Mouse (Mus musculus) liver, postnatal 0 days (tissue): ENCODE measurements at regions not wholly inside any gene's neighbourhood (a gene's known extent, or its start where the extent isn't known, plus 50 kb on each side); places are given as distances from the start of the nearest gene placed in this dataset.

Source experiments
- ATAC-seq: fragments of 200-750 bp; cut with Nextera tagmentation; 2 replicates; pipeline ENCODE4 v1.8.0; 2017; ENCODE audit warnings: mild to moderate bottlenecking, moderate library complexity
- DNase-seq: peaks from one replicate; pipeline ENCODE4 v3.0.0-alpha.2; 2016
- H3K27ac ChIP-seq: fragments of 300-500 bp; sonication (generic); 2 replicates; pipeline ENCODE4 v1.5.1; 2014; ENCODE audit warnings: antibody characterized with exemption, moderate library complexity, mild to moderate bottlenecking, low read depth
- H3K27me3 ChIP-seq: fragments of 300-500 bp; sonication (generic); 2 replicates; pipeline ENCODE4 v1.6.1; 2014; ENCODE audit warnings: low read length, control low read depth, mixed read lengths; ENCODE audit not compliant: insufficient read depth
- H3K36me3 ChIP-seq: fragments of 300-500 bp; sonication (generic); replicated peaks from 2 replicates; pipeline ENCODE4 v1.6.1; 2014; ENCODE audit warnings: mild to moderate bottlenecking, control low read depth, low read length, moderate library complexity, mixed read lengths; ENCODE audit not compliant: insufficient read depth
- H3K4me1 ChIP-seq: fragments of 300-500 bp; sonication (generic); 2 replicates; pipeline ENCODE4 v1.6.1; 2014; ENCODE audit warnings: antibody characterized with exemption, mild to moderate bottlenecking, control low read depth; ENCODE audit not compliant: insufficient read depth
- H3K4me2 ChIP-seq: fragments of 300-500 bp; sonication (generic); 2 replicates; pipeline ENCODE4 v1.6.1; 2014; ENCODE audit warnings: low read depth, mild to moderate bottlenecking, low read length, moderate library complexity, mixed read lengths
- H3K4me3 ChIP-seq: fragments of 300-500 bp; sonication (generic); 2 replicates; pipeline ENCODE4 v1.5.1; 2014; ENCODE audit warnings: low read depth, low read length
- H3K9ac ChIP-seq: fragments of 300-500 bp; sonication (generic); replicated peaks from 2 replicates; pipeline ENCODE4 v1.6.1; 2014; ENCODE audit warnings: mild to moderate bottlenecking, moderate library complexity
- H3K9me3 ChIP-seq: fragments of 300-500 bp; sonication (generic); 2 replicates; pipeline ENCODE4 v1.6.1; 2016; ENCODE audit warnings: mild to moderate bottlenecking, control low read depth, low read length, mixed read lengths
- CTCF ChIP-seq: sonication (generic); IDR thresholded peaks from 2 replicates; pipeline ENCODE4 v1.5.1; 2016; ENCODE audit warnings: antibody characterized with exemption, low read depth
- EP300 ChIP-seq: IDR thresholded peaks from 2 replicates; pipeline ENCODE4 v1.6.1; 2016; ENCODE audit warnings: antibody characterized with exemption, low read depth, mild to moderate bottlenecking
- WGBS: fragments of 180-500 bp; shearing (Covaris S2); extraction: QIAGEN DNeasy Blood & Tissue Kit; methylation state at CpG from one replicate; pipeline ENCODE4 v1.1.7; 2014; ENCODE audit not compliant: insufficient replicate concordance; 5-methylcytosine and 5-hydroxymethylcytosine counted together

DNA sequence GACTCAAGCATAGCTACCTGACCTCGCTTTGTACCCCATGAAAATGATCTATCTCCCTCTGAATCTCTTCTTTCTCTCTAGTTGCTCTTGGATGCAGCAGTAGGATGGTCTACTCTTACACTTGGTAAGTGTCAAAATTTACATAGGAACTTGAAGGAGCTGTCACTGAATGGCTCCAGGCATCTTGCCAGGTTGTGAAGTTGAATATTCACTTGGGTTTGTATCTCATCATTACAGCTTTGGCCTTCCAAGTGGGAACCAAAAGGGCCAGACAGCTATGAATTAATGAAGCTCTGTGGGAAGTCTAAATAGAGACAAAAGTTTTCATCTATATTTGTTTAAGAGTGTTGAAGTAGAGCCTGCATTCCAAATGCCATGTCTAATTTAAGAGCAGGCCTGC is 475.5 kb downstream of the Flrt2 start:
- DNase-seq = no peak

DNA sequence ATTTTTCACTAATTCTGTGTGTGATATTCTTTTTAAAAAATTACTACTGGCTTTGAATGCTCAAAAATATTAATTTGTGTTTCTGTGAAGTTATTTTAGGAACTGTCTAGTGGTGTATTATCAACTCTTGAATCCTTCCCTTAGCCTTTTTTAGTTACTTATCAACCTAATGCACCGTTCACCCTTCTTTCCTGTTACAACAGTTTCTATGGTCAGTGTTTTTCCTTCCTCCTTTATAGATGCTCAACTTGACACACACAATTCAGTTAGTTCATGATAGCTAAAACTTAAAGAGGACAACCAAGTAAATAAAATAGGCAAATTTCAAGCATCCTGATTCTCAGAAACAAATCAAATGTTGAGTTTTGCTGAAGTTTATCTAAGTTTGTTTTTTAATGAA is 506.9 kb downstream of the Flrt2 start:
- 18% methylated on average over 1 of the region's 1 CpGs for WGBS
- Histone ChIP-seq H3K36me3 (no peaks in the 10 kb centered on the region), H3K27ac (no peak overlapping the region), H3K9me3 (no peaks in the 10 kb centered on the region), H3K9ac (no peak overlapping the region), H3K4me2 (no peak overlapping the region), H3K4me1 (no peaks in the 10 kb centered on the region), H3K27me3 (no peaks in the 10 kb centered on the region), H3K4me3 (no peak overlapping the region)
- TF ChIP-seq EP300 (no peak), CTCF (no peak)
- DNase-seq (no peak), ATAC-seq (no peak)

More for the DNA sequence above, 475.5 kb downstream of the Flrt2 start:
- Histone ChIP-seq H3K27ac (no peak overlapping the region), H3K4me1 (no peaks in the 10 kb centered on the region), H3K27me3 (no peaks in the 10 kb centered on the region), H3K36me3 (no peaks in the 10 kb centered on the region), H3K4me3 (no peak overlapping the region), H3K9ac (no peak overlapping the region), H3K4me2 (no peak overlapping the region), H3K9me3 (no peaks in the 10 kb centered on the region)
- 74% methylated on average over 1 of the region's 1 CpGs for WGBS
- TF ChIP-seq CTCF (no peak), EP300 (no peak)
- no peak for ATAC-seq

DNA sequence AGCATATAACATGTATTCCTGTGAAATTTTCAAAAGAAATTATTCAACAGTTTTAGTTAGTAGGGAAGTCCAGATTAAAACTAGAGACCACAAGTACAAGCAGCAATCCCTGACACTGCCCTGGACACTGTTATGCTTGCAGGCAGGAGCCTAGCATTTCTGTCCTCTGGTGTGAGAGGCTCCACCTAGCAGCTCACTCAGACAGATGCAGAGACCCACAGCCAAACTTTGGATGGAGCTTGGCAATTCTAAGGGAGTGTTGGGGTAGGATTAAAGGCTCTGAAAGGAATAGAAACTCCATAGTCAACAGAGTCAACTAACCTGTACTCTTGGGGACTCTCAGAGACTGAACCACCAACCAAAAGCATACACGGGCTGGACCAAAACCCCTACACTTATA is 509.8 kb downstream of the Flrt2 start:
- Histone ChIP-seq H3K4me1 (no peaks in the 10 kb centered on the region), H3K4me2 (no peak overlapping the region), H3K27ac (no peak overlapping the region), H3K36me3 (no peaks in the 10 kb centered on the region), H3K4me3 (no peak overlapping the region), H3K9ac (no peak overlapping the region), H3K9me3 (no peaks in the 10 kb centered on the region), H3K27me3 (no peaks in the 10 kb centered on the region)
- WGBS = 91% methylated on average over 1 of the region's 1 CpGs
- no peak for TF ChIP-seq CTCF
- no peak for TF ChIP-seq EP300
- DNase-seq (no peak), ATAC-seq (no peak)

DNA sequence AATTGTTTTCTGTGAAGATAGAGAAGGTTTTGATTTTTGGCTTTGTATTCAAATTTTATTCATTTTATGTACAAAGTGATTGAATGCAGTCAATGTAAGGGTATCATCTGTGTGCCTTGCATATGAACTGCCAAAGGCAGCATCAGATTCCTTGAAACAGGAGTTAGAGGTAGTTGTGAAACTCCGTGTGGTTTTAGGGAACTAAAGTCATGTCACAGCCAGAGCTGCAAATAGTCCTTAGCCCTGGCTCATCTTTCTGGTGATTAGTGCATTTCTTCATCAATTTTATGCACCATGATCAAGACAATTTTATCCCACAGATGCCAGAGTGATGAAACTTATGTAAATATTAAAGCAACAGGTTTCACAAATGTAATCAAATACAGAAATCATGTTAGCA is 534.4 kb downstream of the Flrt2 start:
- Histone ChIP-seq H3K36me3 (no peaks in the 10 kb centered on the region), H3K4me2 (no peak overlapping the region), H3K4me3 (no peak overlapping the region), H3K9ac (no peak overlapping the region), H3K27ac (no peak overlapping the region), H3K27me3 (no peaks in the 10 kb centered on the region), H3K9me3 (no peaks in the 10 kb centered on the region), H3K4me1 (no peaks in the 10 kb centered on the region)
- WGBS = 55% methylated on average over 1 of the region's 1 CpGs
- ATAC-seq = no peak
- DNase-seq = no peak
- TF ChIP-seq EP300 = no peak
- no peak for TF ChIP-seq CTCF

DNA sequence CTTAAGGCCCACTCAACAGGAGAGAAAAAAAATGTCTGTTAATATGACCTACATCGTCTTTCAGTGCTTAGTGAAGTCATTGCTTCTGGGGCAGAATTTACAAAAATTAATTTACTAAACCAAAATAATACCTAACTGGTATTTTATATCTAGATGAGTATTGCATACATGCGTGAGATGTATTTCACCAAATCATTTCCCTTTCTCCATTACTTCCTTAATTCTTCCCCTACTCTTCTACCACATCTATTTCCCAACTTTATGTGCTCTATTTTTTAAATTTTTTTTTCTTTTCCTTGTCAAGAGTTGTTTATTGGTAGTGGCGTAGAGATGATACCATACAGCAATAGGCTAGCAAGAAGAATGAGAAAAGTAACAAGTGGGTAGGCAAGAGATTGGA is 536.7 kb downstream of the Flrt2 start:
- Histone ChIP-seq H3K9ac (no peak overlapping the region), H3K4me1 (no peaks in the 10 kb centered on the region), H3K9me3 (no peaks in the 10 kb centered on the region), H3K4me3 (no peak overlapping the region), H3K27me3 (no peaks in the 10 kb centered on the region), H3K4me2 (no peak overlapping the region), H3K36me3 (no peaks in the 10 kb centered on the region), H3K27ac (no peak overlapping the region)
- no peak for TF ChIP-seq CTCF
- TF ChIP-seq EP300 = no peak
- no peak for DNase-seq
- ATAC-seq = no peak
- WGBS = 74% methylated on average over 3 of the region's 3 CpGs

DNA sequence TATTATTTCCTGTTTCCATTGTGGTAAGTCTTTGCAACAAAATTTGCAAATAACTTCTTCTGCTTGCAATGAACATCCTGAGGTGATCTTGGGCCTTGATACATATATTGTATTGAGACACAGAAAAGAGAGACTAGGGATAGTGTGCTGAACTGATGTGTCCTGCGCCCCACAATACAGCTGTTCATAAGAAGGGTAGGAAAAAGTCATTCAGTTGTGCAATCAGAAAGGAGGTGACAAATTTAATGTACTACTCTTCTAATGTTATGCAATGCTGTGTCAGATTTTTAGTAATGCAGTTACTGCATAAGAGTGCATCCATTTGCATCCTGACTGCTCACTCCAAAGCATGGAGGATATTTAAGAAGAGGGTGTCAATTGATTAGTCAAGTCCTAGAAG is 543.5 kb downstream of the Flrt2 start:
- TF ChIP-seq EP300 (no peak), CTCF (no peak)
- WGBS = 77% methylated on average over 1 of the region's 1 CpGs
- Histone ChIP-seq H3K4me3 (no peak overlapping the region), H3K4me2 (no peak overlapping the region), H3K27me3 (no peaks in the 10 kb centered on the region), H3K36me3 (no peaks in the 10 kb centered on the region), H3K9ac (no peak overlapping the region), H3K4me1 (no peaks in the 10 kb centered on the region), H3K9me3 (no peaks in the 10 kb centered on the region), H3K27ac (no peak overlapping the region)
- ATAC-seq = no peak
- DNase-seq = no peak

DNA sequence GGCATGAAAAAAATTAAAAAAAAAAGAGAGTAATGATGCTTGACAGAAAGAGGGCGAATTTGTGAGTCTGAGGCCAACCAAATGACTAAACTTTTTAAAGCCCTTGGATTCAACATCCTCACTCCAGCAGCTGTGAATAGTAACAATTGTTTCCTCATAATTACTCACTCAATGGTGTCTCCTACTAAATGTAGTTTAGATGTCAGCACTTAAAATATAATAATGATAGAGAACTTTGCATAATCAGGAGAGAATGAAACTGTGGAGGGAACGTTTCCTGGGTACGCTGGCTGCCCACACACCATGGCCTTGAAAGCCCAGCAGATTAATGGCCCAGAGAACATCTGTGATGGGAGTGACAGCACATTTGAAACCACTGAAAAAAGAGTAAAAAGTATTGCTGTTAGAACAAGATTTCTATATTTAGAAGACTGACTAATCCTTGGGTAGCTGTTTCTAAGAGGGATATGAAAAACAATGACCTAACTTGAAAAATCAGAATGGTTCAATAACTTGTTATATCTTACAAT is 544.0 kb downstream of the Flrt2 start:
- DNase-seq (no peak), ATAC-seq (no peak)
- H3K27ac ChIP-seq = no peak overlapping the region
- H3K9me3 ChIP-seq = no peaks in the 10 kb centered on the region
- H3K4me3 ChIP-seq = no peak overlapping the region
- H3K4me1 ChIP-seq = no peaks in the 10 kb centered on the region
- WGBS = 58% methylated on average over 3 of the region's 3 CpGs
- H3K4me2 ChIP-seq = no peak overlapping the region
- H3K36me3 ChIP-seq = no peaks in the 10 kb centered on the region
- no peak overlapping the region for H3K9ac ChIP-seq
- no peaks in the 10 kb centered on the region for H3K27me3 ChIP-seq
- TF ChIP-seq CTCF (no peak), EP300 (no peak)
